Comparison of ENCODE assay signal across 17 mouse cellular contexts in the genomic region with DNA sequence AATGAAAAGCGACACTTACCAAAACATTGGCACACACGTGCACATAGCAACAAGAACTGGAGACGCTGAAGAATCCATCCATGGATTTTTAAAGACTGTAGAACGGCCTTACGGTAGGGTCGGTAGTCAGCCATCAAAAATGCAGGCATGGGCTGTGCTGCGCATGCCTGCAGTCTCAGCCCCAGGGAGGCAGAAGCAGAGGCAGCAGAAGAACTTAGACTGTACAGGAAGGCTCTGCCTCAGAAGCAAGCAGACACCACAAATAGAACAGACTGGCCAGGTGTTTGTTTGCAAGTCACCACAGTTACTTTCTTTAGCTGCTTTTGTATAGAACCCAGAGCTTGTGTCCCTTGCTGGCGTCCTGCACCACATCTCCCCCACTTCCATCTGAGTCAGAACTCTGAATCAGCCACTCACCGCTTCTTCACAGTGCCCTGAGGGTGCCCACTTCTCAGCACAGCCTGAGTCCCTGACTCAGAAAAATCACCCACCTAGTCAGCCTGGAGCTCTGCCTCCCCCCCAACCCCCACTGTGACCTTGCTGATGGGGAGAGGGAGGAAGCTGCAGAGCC.
DNase-seq lines count a peak whose midpoint lies in the region; ATAC-seq and TF ChIP-seq lines count a peak whose summit lies in the region.
"Had no signal": no experiment of that assay in that cellular context is flagged by ENCODE, and none has a peak within 500 bp of the region (broad histone marks: within the 10 kb centered on the region; RNA-seq: fewer than 3 reads in every experiment).

No protein-coding gene starts in this region.

- 0 out of 2 replicates have a peak, but pooled peaks cover 2% of the 10 kb centered on the region for H3K4me1 ChIP-seq in embryonic fibroblast, embryonic 13.5 days (ENCODE audit: control insufficient read depth, insufficient read depth, low read length)
- H3K4me1 ChIP-seq in midbrain, embryonic 10.5 days, result peaks cover 7% of the 10 kb centered on the region
- H3K4me1 ChIP-seq: midbrain, embryonic 15.5 days had no signal

- peak; percentile 60 to 71 for DNase-seq in frontal cortex, adult 2 months (ENCODE audit: extremely low spot score in 1 of 2, low spot score in 1 of 2)
- DNase-seq in frontal cortex, postnatal 25 days (ENCODE audit: low spot score in 2 of 2), result no peak
- peak; percentile 46 to 59 for DNase-seq in left cerebral cortex, adult 18-20 months (ENCODE audit: low spot score in 2 of 2)
- DNase-seq in left cerebral cortex, postnatal 4 days, result no peak
- DNase-seq in Muller cell, postnatal 12 days (ENCODE audit: inconsistent ontology term), result peak; percentile 40
- no peak for DNase-seq in midbrain, embryonic 10.5 days (ENCODE audit: low spot score)
- DNase-seq: cerebellum, adult 18-20 months; gastrocnemius, adult 2 months; heart, adult 2 months; layer of hippocampus, postnatal 36 days; lung, adult 18-20 months; thymus, adult 18-20 months had no signal

- ATAC-seq in cerebellum, adult (ENCODE audit: insufficient number of reproducible peaks, low FRiP score, low TSS enrichment), result no peak
- ATAC-seq: midbrain, embryonic 15.5 days had no signal

- 90% methylated on average over 9 of the region's 9 CpGs for WGBS in midbrain, embryonic 10.5 days

- intact Hi-C loops in left cerebral cortex, postnatal 4 days (cut with DNase I), result loop anchor here (5.0 to 10.0 kb wide), 4 partner anchors 158 to 336 kb away; partner anchors contain the start of gene Tspan5

- H3K27me3 ChIP-seq in midbrain, embryonic 10.5 days (ENCODE audit: low read depth, poor library complexity, severe bottlenecking), result no peaks in the 10 kb centered on the region
- H3K27me3 ChIP-seq: limb, embryonic 15.5 days; midbrain, embryonic 15.5 days had no signal

- no peak overlapping the region for H3K4me3 ChIP-seq in embryonic fibroblast, embryonic 13.5 days (ENCODE audit: insufficient read depth, low read length)
- no peak overlapping the region for H3K4me3 ChIP-seq in midbrain, embryonic 10.5 days
- H3K4me3 ChIP-seq: gastrocnemius, adult 2 months; heart, adult 2 months; limb, embryonic 15.5 days; midbrain, embryonic 15.5 days had no signal

- TF ChIP-seq CTCF in embryonic fibroblast, embryonic 13.5 days (IDR thresholded peaks at IDR 0.05; ENCODE audit: borderline replicate concordance, insufficient read depth, low read length), result no peak

- peaks cover 56% of the 10 kb centered on the region for H3K36me3 ChIP-seq in midbrain, embryonic 10.5 days
- H3K36me3 ChIP-seq: midbrain, embryonic 15.5 days had no signal

- no peak for TF ChIP-seq POLR2A in embryonic fibroblast, embryonic 13.5 days (IDR thresholded peaks at IDR 0.05; ENCODE audit: low read depth, low read length)

- no peaks in the 10 kb centered on the region for H3K9me3 ChIP-seq in midbrain, embryonic 10.5 days (replicated peaks)
- H3K9me3 ChIP-seq: limb, embryonic 15.5 days; midbrain, embryonic 15.5 days had no signal

- H3K27ac ChIP-seq in embryonic fibroblast, embryonic 13.5 days (ENCODE audit: insufficient read depth, low read length), result peak overlapping the region; percentile 58
- no peak overlapping the region for H3K27ac ChIP-seq in midbrain, embryonic 10.5 days (replicated peaks)
- H3K27ac ChIP-seq: gastrocnemius, adult 2 months; heart, adult 2 months; kidney, postnatal 0 days; limb, embryonic 15.5 days; midbrain, embryonic 15.5 days had no signal

Comparison
In these comparisons a context has a peak if more than half of its experiments do, and no peak if none do; other contexts are left out.
1. DNase-seq: peak in frontal cortex, adult 2 months (2 of 2), left cerebral cortex, adult 18-20 months (2 of 2) and Muller cell, postnatal 12 days (single experiment); none in frontal cortex, postnatal 25 days (0 of 2), left cerebral cortex, postnatal 4 days (single experiment) and midbrain, embryonic 10.5 days (single experiment).